Mouse (Mus musculus): Measurements from ENCODE around the gene Magi1.

DNA sequence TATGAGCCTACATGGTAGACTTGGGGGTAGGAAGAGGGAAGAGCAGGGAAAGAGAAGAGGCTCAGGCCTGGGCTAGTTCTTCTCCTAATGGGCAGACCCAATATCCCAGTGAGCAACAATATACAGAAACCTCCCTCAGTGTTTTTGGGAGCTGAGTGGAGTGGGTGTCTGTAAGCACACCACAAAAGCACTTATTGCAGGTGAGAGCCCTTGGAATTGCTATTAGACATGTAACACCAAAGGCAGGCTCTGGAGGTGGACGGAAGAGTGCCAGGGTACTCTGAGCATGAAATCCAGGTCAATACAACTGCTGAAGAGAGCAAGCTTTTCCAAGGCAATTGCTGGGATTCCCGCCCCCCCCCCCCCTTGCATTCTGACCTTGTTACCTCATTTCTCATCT is 388.0 kb downstream of the Magi1 start:
- no peak for TF ChIP-seq CTCF (conservative IDR thresholded peaks at IDR 0.05 in 1 of 2, IDR thresholded peaks at IDR 0.05 in 1 of 2; ENCODE audit: low read depth in 2 of 2, low read length in 2 of 2)
- TF ChIP-seq ZKSCAN1 (IDR thresholded peaks at IDR 0.05; ENCODE audit: borderline replicate concordance, low read depth, low read length): no peak
- no peak for TF ChIP-seq CHD1 (IDR thresholded peaks at IDR 0.05; ENCODE audit: low read depth, low read length)
- TF ChIP-seq USF2 (conservative IDR thresholded peaks at IDR 0.05; ENCODE audit: low read depth, low read length): no peak
- no peak for TF ChIP-seq TCF12 (IDR thresholded peaks at IDR 0.05; ENCODE audit: low read depth, low read length)
- TF ChIP-seq ZC3H11A (IDR thresholded peaks at IDR 0.05; ENCODE audit: low read depth, low read length): no peak
- no peak for TF ChIP-seq MAX (IDR thresholded peaks at IDR 0.05; ENCODE audit: low read length)
- no peak for TF ChIP-seq MYC (IDR thresholded peaks at IDR 0.05; ENCODE audit: low read depth, low read length)

Data from CH12.LX (cell line).